Mouse (Mus musculus) kidney, postnatal 25 days (tissue): Measurements from ENCODE around the gene Slc2a4.

Experiments used
- DNase-seq, 2 experiments: peaks; one replicate each; pipeline ENCODE4 v3.0.0; 2021; ENCODE audit warnings: mixed read lengths in 2 of 2

Gene Slc2a4

GRCm38 (mm10) chr11:69948066-69948762 lies at the start of gene Slc2a4:
TSS of gene Slc2a4 (minus strand) at chr11:69948188.
- DNase-seq, result peak; percentile 95 to 96

DNA sequence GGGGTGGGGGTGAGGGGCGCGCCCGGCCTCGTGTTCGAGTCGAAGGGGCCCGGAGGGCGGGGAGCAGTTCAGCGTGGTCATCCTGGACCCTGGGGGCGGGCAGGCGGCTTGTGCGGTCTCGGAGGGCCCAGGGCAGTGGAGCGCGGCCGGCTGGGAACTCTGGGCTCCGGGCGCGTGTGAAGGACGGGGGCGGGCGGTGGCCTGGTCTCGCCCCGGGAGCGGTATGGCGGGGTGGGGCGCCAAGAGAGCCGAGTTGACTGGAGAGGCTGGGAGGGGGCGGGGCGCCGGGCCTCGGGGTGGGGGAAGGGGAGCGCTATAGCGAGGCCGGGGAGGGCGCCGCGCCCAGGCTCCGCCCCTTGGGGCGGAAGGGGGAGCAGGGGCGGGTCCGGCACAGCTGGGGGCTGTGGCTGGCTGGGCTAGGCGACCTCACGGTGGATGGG lies 49.1 kb upstream of the Slc2a4 start:
- peak; percentile 93 to 97 for DNase-seq

GRCm38 (mm10) chr11:69996161-69997061 lies 48.4 kb upstream of the Slc2a4 start:
- DNase-seq, result peak in 1 of 2 experiments; percentile 60

- DNase-seq, result peak; percentile 97 to 99
Observed at GRCm38 (mm10) chr11:69995391-69995960, 47.5 kb upstream of the Slc2a4 start, which contains the start of gene Phf23. TSS of gene Phf23 (plus strand) at chr11:69995777.

GRCm38 (mm10) chr11:69994401-69995090 lies 46.6 kb upstream of the Slc2a4 start:
- no peak for DNase-seq

- DNase-seq, result no peak
Observed at GRCm38 (mm10) chr11:69992932-69993331, 44.9 kb upstream of the Slc2a4 start.

GRCm38 (mm10) chr11:69992396-69992795 lies 44.4 kb upstream of the Slc2a4 start:
- peak; percentile 31 to 72 for DNase-seq

GRCm38 (mm10) chr11:69991711-69992110 lies 43.7 kb upstream of the Slc2a4 start:
- no peak for DNase-seq

GRCm38 (mm10) chr11:69990850-69991691 lies 43.1 kb upstream of the Slc2a4 start, which contains the start of gene Gabarap:
TSS of gene Gabarap (plus strand) at chr11:69991143.
- DNase-seq, result peak; percentile 99

DNA sequence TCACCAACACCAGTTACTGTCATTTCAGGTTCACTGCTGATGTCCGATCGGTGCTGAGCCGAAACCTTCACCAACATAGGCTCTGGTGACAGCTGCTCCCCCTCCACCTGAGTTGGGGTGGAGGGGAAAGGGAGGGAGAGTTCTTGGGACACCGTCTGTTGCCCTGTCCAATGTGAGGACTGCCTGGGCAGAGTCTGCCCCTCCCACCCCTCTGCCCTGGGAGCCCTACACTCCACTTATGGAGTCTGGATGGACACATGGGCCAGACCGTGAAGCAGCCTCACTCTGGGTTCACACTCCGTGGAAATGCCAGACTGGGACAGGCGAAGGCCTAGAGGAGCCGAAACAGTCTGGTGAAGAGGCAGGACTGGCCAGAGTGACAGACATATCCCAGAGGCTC lies 42.0 kb upstream of the Slc2a4 start:
- DNase-seq, result no peak

GRCm38 (mm10) chr11:69984431-69984830 lies 36.4 kb upstream of the Slc2a4 start:
- no peak for DNase-seq

GRCm38 (mm10) chr11:69983377-69983776 lies 35.4 kb upstream of the Slc2a4 start:
- DNase-seq, result no peak

DNA sequence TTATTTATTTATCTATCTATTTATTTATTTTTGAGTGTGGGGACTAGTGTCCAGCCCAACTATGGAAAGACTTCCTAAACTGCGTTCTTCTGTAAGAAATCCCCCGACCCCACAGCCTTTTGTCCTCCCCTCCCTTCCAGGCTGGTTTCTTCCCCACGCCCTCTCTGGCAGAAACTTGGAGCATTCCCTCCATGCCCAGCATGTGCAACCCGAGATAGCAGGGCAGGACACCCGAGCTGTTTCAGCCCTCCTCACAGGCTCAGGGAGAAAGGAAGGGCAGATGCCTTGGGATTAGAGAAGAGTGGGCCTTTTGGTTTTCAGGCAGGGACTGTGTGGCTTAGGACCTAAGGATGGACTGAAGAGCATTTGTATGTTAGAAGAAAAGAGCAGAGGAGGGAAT lies 34.9 kb upstream of the Slc2a4 start:
- no peak for DNase-seq

- DNase-seq, result no peak
Observed at GRCm38 (mm10) chr11:69982225-69982624, 34.2 kb upstream of the Slc2a4 start, which contains the start of gene Elp5. TSS of gene Elp5 (minus strand) at chr11:69982517.

- DNase-seq, result no peak
Observed at GRCm38 (mm10) chr11:69981141-69981762, 33.3 kb upstream of the Slc2a4 start, which contains the start of gene Ctdnep1. TSS of gene Ctdnep1 (plus strand) at chr11:69981156.

GRCm38 (mm10) chr11:69980196-69981140 lies 32.5 kb upstream of the Slc2a4 start:
- peak; percentile 96 to 97 for DNase-seq

DNA sequence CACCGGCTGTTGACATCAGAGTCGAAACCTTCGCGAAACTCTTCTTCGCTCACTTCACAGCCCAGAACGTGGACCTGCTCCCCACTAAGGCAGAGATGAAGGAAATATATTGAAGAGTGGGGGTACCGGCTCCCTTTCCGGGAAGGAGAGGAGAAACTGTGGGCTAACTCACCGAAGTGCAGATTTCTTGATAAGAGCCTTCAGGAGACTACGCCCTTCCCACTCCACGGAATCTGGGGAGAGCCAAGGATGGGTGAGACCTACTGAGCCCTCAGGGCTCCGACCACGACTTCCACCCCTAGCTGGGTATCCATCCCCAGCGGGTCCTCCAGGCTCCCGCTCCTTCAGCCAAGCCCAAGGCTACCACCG lies 31.8 kb upstream of the Slc2a4 start:
- no peak for DNase-seq

- DNase-seq, result no peak
Observed at GRCm38 (mm10) chr11:69976271-69976670, 28.3 kb upstream of the Slc2a4 start.

DNA sequence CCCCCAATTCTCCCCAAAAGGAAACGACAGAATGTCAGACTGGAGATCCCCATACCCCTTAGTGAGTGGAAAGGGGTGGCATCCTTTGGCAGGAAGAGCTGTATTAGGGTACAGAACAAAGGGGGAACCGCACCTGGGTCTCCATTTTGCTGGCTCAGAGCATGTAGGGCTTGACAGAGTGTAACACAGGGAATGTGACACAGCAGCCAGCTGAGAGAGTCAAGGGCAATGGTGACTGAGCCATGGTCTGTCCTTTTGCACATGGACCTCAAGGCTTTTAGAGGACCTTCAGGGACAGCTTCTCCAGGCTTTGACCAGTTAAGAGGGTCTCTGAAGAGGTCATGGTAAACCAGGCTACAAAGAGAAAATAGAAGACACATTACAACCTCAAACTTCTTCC lies 26.9 kb upstream of the Slc2a4 start:
- DNase-seq, result no peak

GRCm38 (mm10) chr11:69970775-69971174 lies 22.8 kb upstream of the Slc2a4 start:
- DNase-seq, result no peak
